20 mouse cellular contexts compared by ENCODE assay signal in the genomic region with DNA sequence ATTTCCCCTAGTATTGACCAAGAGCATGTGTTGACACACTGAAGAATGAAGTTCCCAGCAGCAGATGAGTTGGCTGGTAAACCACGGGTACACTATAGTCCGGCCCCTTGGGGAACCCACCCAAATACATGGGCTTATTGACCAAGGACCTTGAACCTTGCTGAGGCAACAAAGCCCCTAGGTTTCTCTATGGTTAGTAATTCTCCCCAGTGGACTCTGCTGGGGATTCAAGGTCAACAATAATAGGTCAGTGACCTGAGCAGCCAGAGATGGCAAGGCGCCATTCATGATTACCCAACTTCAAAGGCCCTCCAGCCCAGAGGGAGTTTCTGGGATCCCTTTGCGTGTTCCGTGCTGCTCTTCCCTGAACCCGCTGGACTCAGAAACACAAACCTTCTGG.
A peak's percentile ranks its signal among the peaks of the same experiment; 100 is the strongest.
DNase-seq lines count a peak whose midpoint lies in the region; ATAC-seq and TF ChIP-seq lines count a peak whose summit lies in the region.
"Had no signal": no experiment of that assay in that cellular context is flagged by ENCODE, and none has a peak within 500 bp of the region (broad histone marks: within the 10 kb centered on the region; RNA-seq: fewer than 3 reads in every experiment).

No protein-coding gene starts in this region.

- no peaks in the 10 kb centered on the region for H3K36me3 ChIP-seq in intestine, embryonic 15.5 days
- H3K36me3 ChIP-seq in intestine, postnatal 0 days (ENCODE audit: control insufficient read depth, insufficient read depth), result no peaks in the 10 kb centered on the region
- no peaks in the 10 kb centered on the region for H3K36me3 ChIP-seq in kidney, embryonic 15.5 days
- H3K36me3 ChIP-seq in liver, embryonic 13.5 days, result no peaks in the 10 kb centered on the region
- H3K36me3 ChIP-seq: forebrain, embryonic 15.5 days; limb, embryonic 13.5 days; midbrain, embryonic 12.5 days had no signal

- 85% methylated on average over 6 of the region's 6 CpGs for WGBS in intestine, embryonic 15.5 days
- 85% methylated on average over 6 of the region's 6 CpGs for WGBS in intestine, postnatal 0 days
- 78% methylated on average over 6 of the region's 6 CpGs for WGBS in kidney, embryonic 15.5 days
- WGBS in liver, embryonic 13.5 days (ENCODE audit: insufficient replicate concordance), result 67% methylated on average over 6 of the region's 6 CpGs

- H3K4me3 ChIP-seq in intestine, embryonic 15.5 days (replicated peaks), result no peak overlapping the region
- H3K4me3 ChIP-seq in intestine, postnatal 0 days (ENCODE audit: low read depth, low read length), result no peak overlapping the region
- H3K4me3 ChIP-seq in kidney, embryonic 15.5 days (replicated peaks), result no peak overlapping the region
- H3K4me3 ChIP-seq in liver, embryonic 13.5 days (replicated peaks), result no peak overlapping the region
- H3K4me3 ChIP-seq: forebrain, embryonic 15.5 days; gastrocnemius, adult 2 months; heart, embryonic 10.5 days; limb, embryonic 13.5 days; midbrain, embryonic 12.5 days; myocyte had no signal

- H3K4me1 ChIP-seq in intestine, embryonic 15.5 days (replicated peaks), result no peaks in the 10 kb centered on the region
- H3K4me1 ChIP-seq in intestine, postnatal 0 days (replicated peaks; ENCODE audit: control insufficient read depth, insufficient read depth, low read length), result 0 out of 2 replicates have a peak, but pooled peaks cover 2% of the 10 kb centered on the region
- peaks cover 43% of the 10 kb centered on the region for H3K4me1 ChIP-seq in kidney, embryonic 15.5 days
- peaks cover 6% of the 10 kb centered on the region; the same call in 1 of the 2 replicates for H3K4me1 ChIP-seq in liver, embryonic 13.5 days (replicated peaks)

- peak; percentile 31; the same call in 1 of the 2 replicates for ATAC-seq in intestine, embryonic 15.5 days
- no peak for ATAC-seq in intestine, postnatal 0 days
- no peak; the same call in 1 of the 2 replicates for ATAC-seq in kidney, embryonic 15.5 days (replicated peaks; ENCODE audit: low FRiP score)
- ATAC-seq in liver, embryonic 13.5 days (ENCODE audit: low read depth), result peak; percentile 75
- ATAC-seq: forebrain, embryonic 15.5 days; hindbrain, embryonic 16.5 days had no signal

- H3K9me3 ChIP-seq in intestine, embryonic 15.5 days, result no peaks in the 10 kb centered on the region
- no peaks in the 10 kb centered on the region for H3K9me3 ChIP-seq in intestine, postnatal 0 days (ENCODE audit: control insufficient read depth)
- H3K9me3 ChIP-seq in kidney, embryonic 15.5 days (replicated peaks), result no peaks in the 10 kb centered on the region
- no peaks in the 10 kb centered on the region; the same call in 1 of the 2 replicates for H3K9me3 ChIP-seq in liver, embryonic 13.5 days (replicated peaks)
- H3K9me3 ChIP-seq: forebrain, embryonic 15.5 days; heart, embryonic 10.5 days had no signal

- no peak overlapping the region for H3K27ac ChIP-seq in intestine, embryonic 15.5 days
- no peak overlapping the region for H3K27ac ChIP-seq in intestine, postnatal 0 days (ENCODE audit: low read depth, low read length)
- H3K27ac ChIP-seq in kidney, embryonic 15.5 days, result 0 out of 2 replicates have a peak overlapping the region, but pooled peaks have one; percentile 6
- H3K27ac ChIP-seq in liver, embryonic 13.5 days, result peak overlapping the region; percentile 59; the same call in 1 of the 2 replicates
- H3K27ac ChIP-seq: forebrain, embryonic 15.5 days; gastrocnemius, adult 2 months; heart, embryonic 10.5 days; limb, embryonic 13.5 days; midbrain, embryonic 12.5 days had no signal

- no peak overlapping the region for H3K4me2 ChIP-seq in intestine, embryonic 15.5 days (replicated peaks)
- H3K4me2 ChIP-seq in intestine, postnatal 0 days (replicated peaks; ENCODE audit: low read depth), result no peak overlapping the region
- no peak overlapping the region for H3K4me2 ChIP-seq in kidney, embryonic 15.5 days
- H3K4me2 ChIP-seq in liver, embryonic 13.5 days, result no peak overlapping the region
- H3K4me2 ChIP-seq: forebrain, embryonic 15.5 days; limb, embryonic 13.5 days; midbrain, embryonic 12.5 days had no signal

- TF ChIP-seq CTCF in intestine, postnatal 0 days (IDR thresholded peaks at IDR 0.05; ENCODE audit: low read depth), result no peak

- DNase-seq in adrenal gland, postnatal 10 days, result peak; percentile 79
- DNase-seq in liver, embryonic 13.5 days, result no peak
- DNase-seq in frontal cortex, postnatal 25 days (ENCODE audit: low spot score in 2 of 2), result no peak
- no peak for DNase-seq in embryo, embryonic 10 days (ENCODE audit: low spot score)
- DNase-seq in gastrocnemius, postnatal 25 days, result no peak
- DNase-seq: cerebellum, adult 9-10 months; embryo, embryonic 11 days; gastrocnemius, adult 2 months; lung, postnatal 14 days; right cerebral cortex, adult 18-20 months; thymus, postnatal 14 days had no signal

- H3K9ac ChIP-seq in intestine, embryonic 15.5 days, result no peak overlapping the region
- no peak overlapping the region for H3K9ac ChIP-seq in intestine, postnatal 0 days (ENCODE audit: low read depth, low read length)
- no peak overlapping the region for H3K9ac ChIP-seq in kidney, embryonic 15.5 days
- no peak overlapping the region for H3K9ac ChIP-seq in liver, embryonic 13.5 days
- H3K9ac ChIP-seq: forebrain, embryonic 15.5 days; limb, embryonic 13.5 days; midbrain, embryonic 12.5 days had no signal

- H3K27me3 ChIP-seq in intestine, embryonic 15.5 days (replicated peaks), result no peaks in the 10 kb centered on the region
- H3K27me3 ChIP-seq in intestine, postnatal 0 days (replicated peaks; ENCODE audit: control insufficient read depth, insufficient read depth, low read length), result no peaks in the 10 kb centered on the region
- no peaks in the 10 kb centered on the region for H3K27me3 ChIP-seq in kidney, embryonic 15.5 days
- no peaks in the 10 kb centered on the region for H3K27me3 ChIP-seq in liver, embryonic 13.5 days
- H3K27me3 ChIP-seq: forebrain, embryonic 15.5 days; limb, embryonic 13.5 days; midbrain, embryonic 12.5 days had no signal

Comparison
In these comparisons a context has a peak if more than half of its experiments do, and no peak if none do; other contexts are left out.
1. ATAC-seq: peak in intestine, embryonic 15.5 days (single experiment) and liver, embryonic 13.5 days (single experiment); none in intestine, postnatal 0 days (single experiment) and kidney, embryonic 15.5 days (single experiment).
2. H3K27ac ChIP-seq: peak in kidney, embryonic 15.5 days (single experiment) and liver, embryonic 13.5 days (single experiment); none in intestine, embryonic 15.5 days (single experiment) and intestine, postnatal 0 days (single experiment).